Mouse (Mus musculus) heart, embryonic 14.5 days (tissue): ENCODE measurements around the gene Camk2g. TPM values are rescaled to one million over a fixed set of nuclear protein-coding genes. Genes with fewer than 3 reads are reported as not detected.

ENCODE experiments used
- ATAC-seq: fragments of 200-750 bp; cut with Nextera tagmentation; 2 replicates; pipeline ENCODE4 v1.8.0; 2017; ENCODE audit warnings: low read depth, moderate TSS enrichment; ENCODE audit not compliant: insufficient number of reproducible peaks, insufficient read depth, low FRiP score
- H3K27ac ChIP-seq, 2 experiments: fragments of 200-500 bp in 1 of 2; fragments of 300-500 bp in 1 of 2; sonication (generic) in 1 of 2; replicated peaks in 1 of 2; 2 replicates each; pipeline ENCODE4 v1.5.1; 2012 to 2014; ENCODE audit warnings: low read depth in 2 of 2, low read length in 2 of 2, control low read depth in 1 of 2, mild to moderate bottlenecking in 1 of 2, mixed read lengths in 1 of 2; ENCODE audit not compliant: control insufficient read depth in 1 of 2, insufficient read depth in 1 of 2
- H3K27me3 ChIP-seq: fragments of 300-500 bp; sonication (generic); 2 replicates; pipeline ENCODE4 v1.6.1; 2014; ENCODE audit warnings: mild to moderate bottlenecking, low read length, control low read depth; ENCODE audit not compliant: control insufficient read depth, insufficient read depth
- H3K36me3 ChIP-seq: fragments of 300-500 bp; sonication (generic); 2 replicates; pipeline ENCODE4 v1.6.1; 2014; ENCODE audit warnings: mild to moderate bottlenecking, control low read depth, low read length, mixed read lengths; ENCODE audit not compliant: control insufficient read depth, insufficient read depth
- H3K4me1 ChIP-seq, 2 experiments: fragments of 200-500 bp in 1 of 2; fragments of 300-500 bp in 1 of 2; sonication (generic) in 1 of 2; 2 replicates each; pipeline ENCODE4 v1.6.1; 2012 to 2014; ENCODE audit warnings: low read length in 2 of 2, control low read depth in 1 of 2, mixed read lengths in 1 of 2; ENCODE audit not compliant: control insufficient read depth in 2 of 2, insufficient read depth in 2 of 2
- H3K4me2 ChIP-seq: fragments of 300-500 bp; sonication (generic); 2 replicates; pipeline ENCODE4 v1.6.1; 2014; ENCODE audit warnings: mild to moderate bottlenecking, low read length
- H3K4me3 ChIP-seq, 2 experiments: fragments of 200-500 bp in 1 of 2; fragments of 300-500 bp in 1 of 2; sonication (generic) in 1 of 2; 2 replicates each; pipeline ENCODE4 v1.5.1; 2012 to 2014; ENCODE audit warnings: low read length in 2 of 2, mild to moderate bottlenecking in 2 of 2, control low read depth in 1 of 2, low read depth in 1 of 2, moderate library complexity in 1 of 2; ENCODE audit not compliant: control insufficient read depth in 1 of 2, insufficient read depth in 1 of 2
- H3K9ac ChIP-seq: fragments of 300-500 bp; sonication (generic); 2 replicates; pipeline ENCODE4 v1.6.1; 2014; ENCODE audit warnings: mild to moderate bottlenecking, low read length
- H3K9me3 ChIP-seq: fragments of 300-500 bp; sonication (generic); 2 replicates; pipeline ENCODE4 v1.6.1; 2016; ENCODE audit warnings: low read length, control low read depth; ENCODE audit not compliant: control insufficient read depth
- WGBS: fragments of 180-500 bp; shearing (Covaris S2); extraction: QIAGEN DNeasy Blood & Tissue Kit; methylation state at CpG from one replicate; pipeline ENCODE4 v1.1.7; 2014; 5-methylcytosine and 5-hydroxymethylcytosine counted together
- polyA plus RNA-seq: library from polyadenylated mRNA; unstranded; fragments of >200 nt; fragmentation: Nextera tagmentation; extraction: Ambion mirVana; gene quantifications from 2 replicates; pipeline ENCODE4 v1.2.1, GENCODE M21; 2014

The Camk2g gene
- 64.0 and 72.1 TPM in 2 replicates for polyA plus RNA-seq

DNA sequence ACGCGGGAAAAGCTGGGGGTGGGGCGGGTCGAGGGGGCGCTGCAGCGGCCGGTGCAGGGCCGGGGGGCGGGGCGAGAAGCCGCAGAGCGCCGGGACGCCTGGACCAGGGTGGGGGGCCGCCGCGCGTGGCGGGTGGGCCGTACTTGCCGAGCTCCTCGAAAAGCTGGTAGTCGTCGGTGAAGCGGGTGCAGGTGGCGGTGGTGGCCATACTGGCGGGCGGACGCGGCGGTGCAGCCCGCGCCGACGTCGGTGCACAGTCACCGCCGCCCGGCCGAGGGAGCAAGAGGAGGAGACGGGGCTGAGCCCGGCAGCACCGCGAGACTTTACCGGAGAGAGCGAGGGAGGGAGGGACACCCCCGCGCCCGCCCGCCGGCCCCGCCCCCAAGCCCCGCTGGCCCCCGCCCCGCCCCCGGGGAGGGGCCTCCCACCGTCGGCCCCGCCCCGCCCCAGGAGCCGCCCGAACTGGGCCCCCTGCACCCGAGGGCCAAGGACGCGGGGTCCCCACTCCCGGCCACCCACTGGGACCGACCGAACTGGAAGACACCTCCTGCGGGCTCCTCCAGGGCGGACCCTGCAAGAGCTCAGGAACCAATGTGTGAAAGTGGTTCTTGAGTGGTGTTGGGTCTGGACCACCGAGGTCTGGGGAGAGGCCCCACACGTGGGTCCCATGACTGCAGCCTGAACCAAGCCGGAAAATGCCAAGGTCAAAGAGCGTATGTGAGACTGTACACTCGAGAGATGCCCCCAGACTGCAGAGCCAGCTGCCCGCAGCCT, at the start of gene Camk2g:
Gene Camk2g, minus strand, starts transcription at position 331 of the 774 bp plus-strand sequence.
- Histone ChIP-seq H3K4me3 (peak within 1 kb of the TSS; percentile 93 to 96), H3K27me3 (no peaks in the 10 kb centered on the region), H3K36me3 (peaks cover 37% of the 10 kb centered on the region), H3K9me3 (no peaks in the 10 kb centered on the region), H3K4me1 (peaks cover 7 to 36% of the 10 kb centered on the region in 2 experiments), H3K4me2 (peak within 1 kb of the TSS; percentile 90), H3K27ac (peak within 1 kb of the TSS; percentile 85 to 90), H3K9ac (peak within 1 kb of the TSS; percentile 89)
- WGBS = under 1% methylated on average over 32 of the region's 76 CpGs
- ATAC-seq = peak; percentile 89

DNA sequence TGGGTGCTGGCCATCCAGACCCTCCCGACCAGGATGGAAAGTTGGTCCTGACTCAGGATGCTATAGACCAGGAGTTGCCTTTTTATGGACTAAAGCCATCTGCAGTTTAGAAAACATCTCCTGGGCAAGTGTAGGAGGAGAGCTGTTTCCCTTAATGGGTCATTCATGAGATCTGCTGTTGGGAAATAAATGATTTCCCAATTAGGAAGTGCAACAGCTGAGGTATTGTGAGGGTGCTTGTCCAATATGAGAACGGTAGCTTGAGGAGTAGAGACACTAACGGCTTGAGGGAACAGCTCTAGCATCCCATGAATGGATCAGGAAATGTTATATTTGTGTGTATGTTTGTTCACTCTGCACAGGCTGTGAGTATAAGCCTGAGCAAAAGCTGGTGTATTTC, 48.7 kb upstream of the Camk2g start:
- ATAC-seq = no peak
- Histone ChIP-seq H3K4me3 (no peak overlapping the region), H3K27me3 (no peaks in the 10 kb centered on the region), H3K9me3 (no peaks in the 10 kb centered on the region), H3K4me1 (peaks cover 0 to 2% of the 10 kb centered on the region in 2 experiments; a peak in 1 of 4 replicates), H3K9ac (no peak overlapping the region), H3K36me3 (no peaks in the 10 kb centered on the region; the same call in 1 of the 2 replicates), H3K4me2 (no peak overlapping the region), H3K27ac (no peak overlapping the region)
- 75% methylated on average over 3 of the region's 3 CpGs for WGBS

DNA sequence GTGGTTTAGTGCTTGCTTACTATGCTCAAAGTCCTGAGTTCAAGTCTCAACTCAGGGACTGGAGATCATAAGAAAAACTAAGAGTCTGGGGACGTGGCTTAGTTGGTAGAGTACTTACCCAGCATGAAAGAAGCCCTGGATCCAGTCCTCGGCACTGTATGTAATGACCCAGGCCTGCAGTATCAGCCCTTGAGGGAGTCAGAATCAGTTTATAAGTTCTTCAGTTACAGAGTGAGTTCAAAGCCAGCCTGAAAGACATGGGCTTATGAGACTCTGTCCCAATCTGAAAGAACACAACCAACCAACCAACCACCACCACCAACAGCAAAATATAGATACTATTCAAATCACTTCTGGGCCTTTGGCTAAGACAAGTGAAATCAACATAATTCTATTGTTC, 47.6 kb upstream of the Camk2g start:
- Histone ChIP-seq H3K4me3 (no peak overlapping the region), H3K36me3 (no peaks in the 10 kb centered on the region; the same call in 1 of the 2 replicates), H3K4me1 (peaks cover 2 to 5% of the 10 kb centered on the region in 2 experiments; a peak in 1 of 4 replicates), H3K4me2 (no peak overlapping the region), H3K9me3 (no peaks in the 10 kb centered on the region), H3K27me3 (no peaks in the 10 kb centered on the region), H3K9ac (no peak overlapping the region), H3K27ac (no peak overlapping the region)
- no peak for ATAC-seq
- 87% methylated on average over 2 of the region's 2 CpGs for WGBS

DNA sequence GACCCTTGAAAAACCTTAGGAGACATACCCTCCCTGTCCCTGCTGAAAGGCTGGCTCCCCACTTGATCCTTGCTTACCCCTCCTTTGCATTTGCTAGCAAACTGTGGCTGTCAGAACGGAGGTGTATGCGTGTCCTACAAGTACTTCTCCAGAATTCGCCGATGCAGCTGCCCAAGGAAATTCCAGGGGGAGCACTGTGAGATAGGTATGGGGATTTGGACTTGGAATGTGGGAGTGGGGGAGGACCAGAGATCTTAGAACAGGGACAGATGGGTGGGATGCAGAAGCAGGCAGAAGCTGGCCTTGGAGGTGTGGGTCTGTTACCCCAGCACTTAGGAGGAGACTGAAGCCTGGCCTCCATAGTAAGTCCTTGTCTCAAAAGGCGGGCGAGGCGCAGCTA, 43.8 kb upstream of the Camk2g start:
- WGBS = 70% methylated on average over 7 of the region's 7 CpGs
- Histone ChIP-seq H3K4me3 (0 out of 4 replicates have a peak overlapping the region, but pooled peaks of 1 of the 2 experiments have one; percentile 59), H3K36me3 (no peaks in the 10 kb centered on the region; the same call in 1 of the 2 replicates), H3K4me1 (peaks cover 0 to 9% of the 10 kb centered on the region in 2 experiments; a peak in 1 of 4 replicates), H3K27me3 (no peaks in the 10 kb centered on the region), H3K9me3 (no peaks in the 10 kb centered on the region), H3K9ac (peak overlapping the region; percentile 77; the same call in 1 of the 2 replicates), H3K27ac (no peak overlapping the region), H3K4me2 (peak overlapping the region; percentile 94; the same call in 1 of the 2 replicates)
- no peak for ATAC-seq

- no peak for ATAC-seq
- Histone ChIP-seq H3K27ac (0 out of 4 replicates have a peak overlapping the region, but pooled peaks of 1 of the 2 experiments have one; percentile 20), H3K9ac (peak overlapping the region; percentile 77), H3K36me3 (no peaks in the 10 kb centered on the region; the same call in 1 of the 2 replicates), H3K4me3 (peak overlapping the region; percentile 53 to 59), H3K9me3 (no peaks in the 10 kb centered on the region), H3K27me3 (no peaks in the 10 kb centered on the region), H3K4me1 (peaks cover 0 to 9% of the 10 kb centered on the region in 2 experiments; a peak in 1 of 4 replicates), H3K4me2 (peak overlapping the region; percentile 94)
- WGBS = 4% methylated on average over 10 of the region's 10 CpGs
Measured at GRCm38 (mm10) chr14:20836905-20837376, 43.1 kb upstream of the Camk2g start.

- ATAC-seq = peak; percentile 88
Measured at GRCm38 (mm10) chr14:20836171-20836904, 42.5 kb upstream of the Camk2g start, which contains the start of gene Plau. Plau (plus strand) TSS chr14:20836660.

DNA sequence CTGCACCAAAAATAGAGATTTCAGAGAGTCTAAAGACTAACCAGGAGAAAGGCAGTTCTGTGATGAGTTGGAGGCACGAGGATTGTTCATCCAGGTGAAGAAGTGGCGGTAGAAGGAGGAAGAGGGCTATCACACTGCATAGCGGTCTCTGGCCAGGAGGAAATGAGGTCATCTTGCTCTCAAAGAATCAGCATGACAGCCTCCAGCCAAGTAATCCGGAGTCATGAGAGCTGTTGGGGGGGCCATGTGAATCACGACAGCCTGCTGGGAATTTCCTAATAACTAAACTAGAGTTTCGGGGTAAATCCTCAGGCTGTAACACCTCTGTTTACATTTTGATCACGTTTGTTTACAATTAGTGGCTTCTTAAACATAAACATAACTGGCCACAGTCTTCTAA, 40.2 kb upstream of the Camk2g start:
- WGBS = 43% methylated on average over 7 of the region's 7 CpGs
- no peak overlapping the region for H3K9ac ChIP-seq
- H3K4me1 ChIP-seq = peaks cover 2 to 19% of the 10 kb centered on the region in 2 experiments; a peak in 3 of 4 replicates
- no peak overlapping the region for H3K4me2 ChIP-seq
- H3K27ac ChIP-seq = no peak overlapping the region
- no peaks in the 10 kb centered on the region for H3K27me3 ChIP-seq
- no peaks in the 10 kb centered on the region for H3K36me3 ChIP-seq
- ATAC-seq = no peak
- H3K9me3 ChIP-seq = no peaks in the 10 kb centered on the region
- no peak overlapping the region for H3K4me3 ChIP-seq

More at GRCm38 (mm10) chr14:20836171-20836904, 42.5 kb upstream of the Camk2g start, which contains the start of gene Plau:
- peak within 1 kb of the TSS; percentile 94 for H3K4me2 ChIP-seq
- no peaks in the 10 kb centered on the region for H3K36me3 ChIP-seq
- peaks cover 0 to 13% of the 10 kb centered on the region in 2 experiments; a peak in 2 of 4 replicates for H3K4me1 ChIP-seq
- H3K27ac ChIP-seq = peak within 1 kb of the TSS in 1 of 2 experiments; percentile 54; a peak in 1 of 4 replicates
- no peaks in the 10 kb centered on the region for H3K9me3 ChIP-seq
- H3K4me3 ChIP-seq = peak within 1 kb of the TSS; percentile 53 to 59
- H3K9ac ChIP-seq = peak within 1 kb of the TSS; percentile 77
- WGBS = 1% methylated on average over 33 of the region's 33 CpGs
- no peaks in the 10 kb centered on the region for H3K27me3 ChIP-seq
